Mouse (Mus musculus) forebrain, postnatal 0 days (tissue): ENCODE data around the gene Ccdc88c. TPM values are rescaled to one million over a fixed set of nuclear protein-coding genes. Genes with fewer than 3 reads are reported as not detected.

Source experiments
- ATAC-seq: fragments of 200-750 bp; cut with Nextera tagmentation; 2 replicates; pipeline ENCODE4 v1.8.0; 2017; ENCODE audit warnings: mild to moderate bottlenecking, moderate library complexity
- DNase-seq: peaks from one replicate; pipeline ENCODE4 v3.0.0-alpha.2; 2015
- H3K27ac ChIP-seq: fragments of 300-500 bp; sonication (generic); 2 replicates; pipeline ENCODE4 v1.5.1; 2014; ENCODE audit warnings: low read depth, mild to moderate bottlenecking, antibody characterized with exemption, low read length, moderate library complexity, mixed read lengths
- H3K27me3 ChIP-seq: fragments of 300-500 bp; sonication (generic); 2 replicates; pipeline ENCODE4 v1.6.1; 2014; ENCODE audit warnings: mild to moderate bottlenecking, low read length, mixed read lengths; ENCODE audit not compliant: insufficient read depth
- H3K36me3 ChIP-seq: fragments of 300-500 bp; sonication (generic); 2 replicates; pipeline ENCODE4 v1.6.1; 2014; ENCODE audit warnings: mild to moderate bottlenecking, moderate library complexity; ENCODE audit not compliant: insufficient read depth
- H3K4me1 ChIP-seq: fragments of 300-500 bp; sonication (generic); 2 replicates; pipeline ENCODE4 v1.6.1; 2014; ENCODE audit warnings: antibody characterized with exemption; ENCODE audit not compliant: insufficient read depth
- H3K4me2 ChIP-seq: fragments of 300-500 bp; sonication (generic); 2 replicates; pipeline ENCODE4 v1.6.1; 2014; ENCODE audit warnings: low read depth, mild to moderate bottlenecking, moderate library complexity
- H3K4me3 ChIP-seq: fragments of 300-500 bp; sonication (generic); 2 replicates; pipeline ENCODE4 v1.5.1; 2014; ENCODE audit warnings: low read depth, low read length, mixed read lengths
- H3K9ac ChIP-seq: fragments of 300-500 bp; sonication (generic); 2 replicates; pipeline ENCODE4 v1.6.1; 2014; ENCODE audit warnings: mild to moderate bottlenecking
- H3K9me3 ChIP-seq: fragments of 300-500 bp; sonication (generic); 2 replicates; pipeline ENCODE4 v1.6.1; 2016; ENCODE audit warnings: low read length
- CTCF ChIP-seq: sonication (generic); IDR thresholded peaks from 2 replicates; pipeline ENCODE4 v1.5.1; 2016; ENCODE audit warnings: antibody characterized with exemption, control low read depth, low read depth
- WGBS: fragments of 180-500 bp; shearing (Covaris S2); extraction: QIAGEN DNeasy Blood & Tissue Kit; methylation state at CpG from one replicate; pipeline ENCODE4 v1.1.7; 2014; 5-methylcytosine and 5-hydroxymethylcytosine counted together
- polyA plus RNA-seq: library from polyadenylated mRNA; unstranded; fragments of >200 nt; fragmentation: Nextera tagmentation; extraction: Ambion mirVana; gene quantifications from 2 replicates; pipeline ENCODE4 v1.2.1, GENCODE M21; 2015
- total RNA-seq: library from RNA; depleted of rRNA; stranded (reverse); fragments of >200 nt; gene quantifications from 2 replicates; pipeline ENCODE4 v1.2.3, GENCODE M21; 2014; rRNA removed

Gene Ccdc88c
- 31.3 and 31.5 TPM in 2 replicates for total RNA-seq
- polyA plus RNA-seq: 12.4 and 14.6 TPM in 2 replicates

GRCm38 (mm10) chr12:101028954-101029731, at the start of gene Ccdc88c:
Gene Ccdc88c (minus strand): TSS chr12:101029056.
- TF ChIP-seq CTCF: peak; percentile 86
- H3K4me2 ChIP-seq: peak within 1 kb of the TSS; percentile 80
- DNase-seq: peak; percentile 94

GRCm38 (mm10) chr12:101077955-101078354, 49.1 kb upstream of the Ccdc88c start:
- TF ChIP-seq CTCF: no peak
- Histone ChIP-seq H3K4me3 (no peak overlapping the region), H3K9me3 (no peaks in the 10 kb centered on the region), H3K9ac (no peak overlapping the region), H3K4me2 (no peak overlapping the region), H3K36me3 (no peaks in the 10 kb centered on the region; the same call in 1 of the 2 replicates), H3K27me3 (no peaks in the 10 kb centered on the region), H3K4me1 (peaks cover 6% of the 10 kb centered on the region), H3K27ac (no peak overlapping the region)
- ATAC-seq (no peak), DNase-seq (no peak)

More at GRCm38 (mm10) chr12:101028954-101029731, at the start of gene Ccdc88c:
- H3K27ac ChIP-seq: peak within 1 kb of the TSS; percentile 95
- ATAC-seq: peak; percentile 90
- H3K36me3 ChIP-seq: no peaks in the 10 kb centered on the region
- H3K9ac ChIP-seq: peak within 1 kb of the TSS; percentile 79
- 4% methylated on average over 47 of the region's 56 CpGs for WGBS
- H3K9me3 ChIP-seq: no peaks in the 10 kb centered on the region
- peaks cover 23% of the 10 kb centered on the region for H3K4me1 ChIP-seq
- H3K27me3 ChIP-seq: no peaks in the 10 kb centered on the region
- peak within 1 kb of the TSS; percentile 84 for H3K4me3 ChIP-seq

- Histone ChIP-seq H3K4me2 (no peak overlapping the region), H3K4me1 (no peaks in the 10 kb centered on the region), H3K9me3 (no peaks in the 10 kb centered on the region), H3K4me3 (no peak overlapping the region), H3K36me3 (no peaks in the 10 kb centered on the region; the same call in 1 of the 2 replicates), H3K27ac (no peak overlapping the region), H3K27me3 (no peaks in the 10 kb centered on the region), H3K9ac (no peak overlapping the region)
- DNase-seq (no peak), ATAC-seq (no peak)
- no peak for TF ChIP-seq CTCF
- WGBS: 93% methylated on average over 3 of the region's 3 CpGs
Measured at GRCm38 (mm10) chr12:101075433-101075832, 46.6 kb upstream of the Ccdc88c start.

GRCm38 (mm10) chr12:101074821-101075429, 46.1 kb upstream of the Ccdc88c start:
- Histone ChIP-seq H3K4me1 (no peaks in the 10 kb centered on the region), H3K36me3 (no peaks in the 10 kb centered on the region; the same call in 1 of the 2 replicates), H3K4me3 (no peak overlapping the region), H3K9me3 (no peaks in the 10 kb centered on the region), H3K27ac (no peak overlapping the region), H3K9ac (no peak overlapping the region), H3K4me2 (no peak overlapping the region), H3K27me3 (no peaks in the 10 kb centered on the region)
- 90% methylated on average over 4 of the region's 4 CpGs for WGBS
- ATAC-seq (no peak), DNase-seq (no peak)
- no peak for TF ChIP-seq CTCF

GRCm38 (mm10) chr12:101069813-101070212, 41.0 kb upstream of the Ccdc88c start:
- Histone ChIP-seq H3K4me2 (no peak overlapping the region), H3K4me3 (no peak overlapping the region), H3K4me1 (no peaks in the 10 kb centered on the region), H3K9me3 (no peaks in the 10 kb centered on the region), H3K27me3 (no peaks in the 10 kb centered on the region), H3K36me3 (no peaks in the 10 kb centered on the region; the same call in 1 of the 2 replicates), H3K9ac (no peak overlapping the region), H3K27ac (no peak overlapping the region)
- TF ChIP-seq CTCF: no peak
- ATAC-seq: no peak
- 89% methylated on average over 1 of the region's 1 CpGs for WGBS
- DNase-seq: no peak

GRCm38 (mm10) chr12:101066329-101066728, 37.5 kb upstream of the Ccdc88c start:
- Histone ChIP-seq H3K4me2 (no peak overlapping the region), H3K9ac (no peak overlapping the region), H3K9me3 (no peaks in the 10 kb centered on the region), H3K4me1 (no peaks in the 10 kb centered on the region), H3K27me3 (no peaks in the 10 kb centered on the region), H3K27ac (no peak overlapping the region), H3K36me3 (peaks cover 19% of the 10 kb centered on the region), H3K4me3 (no peak overlapping the region)
- no peak for ATAC-seq
- DNase-seq: no peak
- TF ChIP-seq CTCF: no peak
- 74% methylated on average over 1 of the region's 1 CpGs for WGBS

- H3K4me2 ChIP-seq: no peak overlapping the region
- no peaks in the 10 kb centered on the region for H3K9me3 ChIP-seq
- DNase-seq (no peak), ATAC-seq (no peak)
- no peak overlapping the region for H3K9ac ChIP-seq
- H3K27me3 ChIP-seq: no peaks in the 10 kb centered on the region
- H3K36me3 ChIP-seq: peaks cover 40% of the 10 kb centered on the region
- no peak overlapping the region for H3K27ac ChIP-seq
- no peak overlapping the region for H3K4me3 ChIP-seq
- TF ChIP-seq CTCF: no peak
- H3K4me1 ChIP-seq: no peaks in the 10 kb centered on the region
Measured at GRCm38 (mm10) chr12:101039956-101040355, 11.1 kb upstream of the Ccdc88c start.
